Mouse (Mus musculus) urinary bladder, postnatal 14 days (tissue): Measurements from ENCODE around the gene Smad9.
A peak's percentile ranks its signal among the peaks of the same experiment; 100 is the strongest.

Experiments used
- DNase-seq: peaks from one replicate; pipeline ENCODE4 v3.0.0; 2021; ENCODE audit warnings: low spot score

Gene Smad9

GRCm38 (mm10) chr3:54755145-54756041 lies at the start of gene Smad9:
Smad9 (plus strand) TSS chr3:54755582.
- DNase-seq, result peak; percentile 60

GRCm38 (mm10) chr3:54708972-54709371 lies 46.4 kb upstream of the Smad9 start:
- no peak for DNase-seq

DNA sequence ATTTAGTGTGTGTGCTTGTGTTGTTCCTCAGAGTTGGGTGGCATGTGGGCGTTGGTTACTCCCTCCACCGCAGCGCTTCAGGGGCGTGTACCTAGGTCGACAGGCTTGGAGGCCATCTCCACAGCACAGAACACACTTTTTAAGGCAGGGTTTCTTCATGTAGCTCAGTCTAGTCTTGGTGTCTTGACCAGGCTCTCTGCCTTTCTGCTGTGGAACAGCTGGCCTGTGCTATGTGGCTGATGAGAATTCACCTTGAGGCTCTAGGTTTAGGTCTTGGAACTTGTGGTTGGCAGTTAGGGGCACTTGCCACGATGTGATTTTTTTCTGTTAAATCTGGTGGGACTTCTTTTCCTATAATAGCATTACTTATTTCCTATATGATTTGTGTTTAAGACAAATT lies 41.1 kb upstream of the Smad9 start, which contains the start of gene Gm21958:
Gene Gm21958, minus strand, starts transcription at position 101 of the 400 bp plus-strand sequence.
- DNase-seq, result no peak

DNA sequence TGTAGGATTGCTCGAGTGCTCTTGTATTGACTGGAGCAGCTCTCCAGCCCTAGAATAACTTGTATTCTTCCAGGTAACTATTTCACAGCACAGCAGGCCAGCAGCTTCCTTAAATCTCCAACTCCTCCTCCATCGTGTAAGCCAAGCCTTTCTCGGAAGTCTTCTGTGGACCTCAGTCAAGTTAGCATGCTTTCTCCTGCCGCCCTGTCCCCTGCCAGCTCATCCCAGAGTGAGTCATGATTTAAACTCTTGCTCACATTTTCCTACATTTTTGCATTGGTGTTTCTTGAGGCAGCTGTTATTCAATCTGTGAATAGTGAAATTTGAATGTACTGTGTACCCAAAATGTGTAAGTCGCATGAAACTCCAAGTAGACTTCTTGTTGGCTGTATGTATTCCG lies 39.9 kb upstream of the Smad9 start:
- DNase-seq, result no peak

- DNase-seq, result no peak
These were observed 38.0 kb upstream of the Smad9 start for GRCm38 (mm10) chr3:54717348-54717747.

DNA sequence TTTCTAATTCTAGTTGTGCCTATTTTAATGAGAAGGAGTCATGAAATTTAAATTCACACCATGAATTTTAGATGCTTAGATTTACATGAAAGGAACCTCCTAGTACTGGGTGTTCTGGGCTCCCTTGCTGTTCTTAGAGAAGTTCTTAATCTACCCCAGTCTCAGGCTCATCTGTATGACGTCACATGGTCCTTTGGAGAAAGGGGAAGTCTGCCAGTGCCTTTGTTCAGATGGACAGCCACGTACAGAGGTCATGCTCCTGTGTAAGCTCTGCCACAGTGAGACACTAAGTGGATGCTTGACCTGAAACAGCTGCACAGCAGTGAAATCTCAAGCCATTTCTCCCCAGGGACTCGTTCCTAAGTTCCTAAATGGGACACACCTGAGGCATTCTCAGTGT lies 36.4 kb upstream of the Smad9 start:
- no peak for DNase-seq

DNA sequence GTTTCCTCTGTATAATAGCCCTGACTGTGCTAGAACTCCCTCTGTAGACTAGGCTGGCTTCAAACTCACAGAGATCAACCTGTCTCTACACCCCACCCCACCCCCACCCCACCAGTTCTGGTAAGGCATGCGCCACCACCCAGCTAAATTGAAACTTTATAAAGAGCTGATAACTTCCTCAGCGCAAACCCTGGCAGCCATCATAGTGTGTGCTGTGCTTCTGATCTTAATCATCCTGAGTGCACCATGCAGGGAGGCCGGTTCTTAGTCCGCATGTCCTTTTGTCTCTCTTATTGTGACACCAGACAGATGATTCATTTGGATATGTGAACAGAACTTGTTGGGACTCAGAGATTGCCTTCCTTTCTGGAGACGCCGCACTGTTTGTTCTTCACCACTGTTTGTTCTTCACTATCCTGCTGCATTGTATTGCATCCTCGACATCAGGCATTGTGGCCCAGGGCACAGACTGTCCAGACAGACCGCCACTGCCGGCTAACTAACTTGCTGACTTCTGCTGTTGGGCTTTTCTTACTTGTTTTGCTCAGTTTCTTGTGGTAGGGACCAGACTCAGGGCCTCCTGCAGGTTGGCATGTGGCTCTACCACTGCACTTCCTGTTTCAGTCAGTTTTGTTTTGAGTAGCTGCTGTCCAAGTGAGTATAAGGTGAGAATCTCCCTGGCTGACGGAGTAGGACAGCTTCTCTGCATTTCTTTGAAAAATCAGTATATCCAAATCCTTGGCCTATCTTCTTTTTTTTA lies 31.5 kb upstream of the Smad9 start:
- DNase-seq, result no peak

DNA sequence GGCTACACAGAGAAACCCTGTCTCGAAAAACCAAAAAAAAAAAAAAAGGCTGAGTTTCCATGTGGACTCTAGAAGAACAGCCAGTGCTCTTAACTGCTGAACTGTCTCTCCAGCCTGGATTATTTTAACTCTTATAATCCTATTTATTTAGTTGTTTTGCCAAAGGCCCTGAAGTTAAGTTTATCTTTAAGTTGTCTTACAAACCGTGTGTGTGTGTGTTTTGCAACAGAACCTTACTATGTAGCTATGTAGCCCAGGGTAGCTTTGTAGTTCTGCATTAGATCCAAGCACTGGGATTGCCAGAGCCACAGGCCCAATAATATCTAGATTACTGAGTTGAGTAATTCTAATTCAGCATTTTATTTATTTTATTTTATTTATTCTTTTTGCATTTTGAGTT lies 30.0 kb upstream of the Smad9 start:
- no peak for DNase-seq

DNA sequence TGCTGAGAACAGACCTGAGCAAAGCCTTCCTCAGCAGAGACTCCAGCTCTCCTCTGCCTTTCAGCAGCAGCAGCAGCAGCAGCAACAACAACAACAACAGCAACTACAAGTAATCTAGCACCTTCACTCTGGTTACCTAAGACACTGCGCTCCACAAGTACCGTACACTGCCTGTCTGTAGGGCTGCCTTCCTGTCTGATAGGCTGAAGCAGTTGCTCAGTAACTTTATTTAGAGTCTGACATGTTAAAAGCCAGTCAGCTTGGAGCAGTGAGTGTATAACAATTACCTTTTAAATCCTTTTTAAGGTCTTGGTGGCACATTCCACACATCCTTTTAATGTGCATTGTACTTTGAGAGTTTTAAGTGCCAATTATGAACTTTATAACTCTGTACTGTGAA lies 27.8 kb upstream of the Smad9 start:
- no peak for DNase-seq

DNA sequence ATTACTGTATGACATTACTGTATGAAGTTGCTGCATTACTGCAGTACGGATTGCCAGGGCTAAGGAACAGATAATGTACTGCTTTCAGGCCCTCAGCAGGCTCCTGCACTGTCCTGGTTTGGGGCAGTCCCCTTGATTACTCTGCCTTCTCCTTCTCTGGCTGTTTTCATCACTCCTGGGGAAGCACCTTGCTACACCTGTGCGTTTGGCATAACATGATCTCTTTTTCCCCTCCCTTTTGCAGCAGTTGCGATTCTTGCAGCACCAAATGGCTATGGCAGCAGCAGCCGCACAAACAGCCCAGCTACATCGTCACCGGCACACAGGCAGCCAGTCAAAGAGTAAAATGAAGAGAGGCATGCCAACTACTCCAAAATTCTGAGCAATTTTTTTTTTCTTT lies 27.3 kb upstream of the Smad9 start:
- no peak for DNase-seq

DNA sequence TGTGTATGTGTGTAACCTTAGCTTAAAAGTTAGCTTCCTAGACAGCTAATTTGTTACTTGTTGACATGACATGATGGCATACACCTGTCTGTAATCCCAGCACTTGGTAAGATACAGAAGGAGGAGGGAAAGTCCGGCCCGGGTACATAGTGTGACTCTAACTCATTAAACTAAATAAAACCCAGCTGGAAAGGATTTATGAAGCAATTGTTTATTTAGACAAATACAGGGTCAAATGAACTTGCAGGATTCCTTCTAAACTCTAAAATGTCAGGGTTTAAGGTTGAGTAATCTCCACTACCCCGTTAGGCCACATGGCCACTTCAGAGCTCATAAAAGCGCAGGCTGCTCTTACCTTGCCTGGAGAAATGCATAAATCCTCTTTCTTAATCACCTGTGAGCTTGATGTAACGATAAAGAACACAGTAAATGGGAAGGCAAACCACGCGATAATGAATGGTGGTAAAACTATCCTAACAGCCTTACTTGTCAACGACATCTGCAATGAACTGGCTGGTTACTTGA lies 23.7 kb upstream of the Smad9 start:
- DNase-seq, result no peak

DNA sequence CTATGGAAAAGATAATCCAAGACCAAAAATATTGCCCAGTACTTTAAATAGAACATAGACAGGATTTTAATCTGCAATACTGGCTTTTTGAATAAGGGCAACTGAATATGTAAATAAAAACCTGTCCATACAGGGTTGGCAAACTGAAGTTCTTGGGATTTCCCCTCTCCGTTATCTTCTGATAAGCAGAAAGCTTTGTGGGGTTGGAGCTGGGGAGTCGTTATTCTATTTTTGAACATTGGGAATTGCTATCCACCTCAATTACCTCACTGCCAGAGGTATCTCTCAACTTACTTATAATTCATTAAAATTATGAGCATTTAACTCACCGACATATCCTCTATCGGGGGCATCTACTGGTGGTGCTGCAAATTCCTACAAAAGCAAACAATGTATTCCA lies 23.0 kb upstream of the Smad9 start:
- DNase-seq, result no peak

- DNase-seq, result peak; percentile 88
These were observed 20.8 kb upstream of the Smad9 start for GRCm38 (mm10) chr3:54734411-54735246.

- DNase-seq, result peak; percentile 87
These were observed 19.9 kb upstream of the Smad9 start, which contains the start of the genes Exosc8 and Alg5 for GRCm38 (mm10) chr3:54735247-54736046. Exosc8 (minus strand) TSS chr3:54735393. Alg5 (plus strand) TSS chr3:54735539.

- DNase-seq, result no peak
These were observed 19.1 kb upstream of the Smad9 start for GRCm38 (mm10) chr3:54736101-54736927.

DNA sequence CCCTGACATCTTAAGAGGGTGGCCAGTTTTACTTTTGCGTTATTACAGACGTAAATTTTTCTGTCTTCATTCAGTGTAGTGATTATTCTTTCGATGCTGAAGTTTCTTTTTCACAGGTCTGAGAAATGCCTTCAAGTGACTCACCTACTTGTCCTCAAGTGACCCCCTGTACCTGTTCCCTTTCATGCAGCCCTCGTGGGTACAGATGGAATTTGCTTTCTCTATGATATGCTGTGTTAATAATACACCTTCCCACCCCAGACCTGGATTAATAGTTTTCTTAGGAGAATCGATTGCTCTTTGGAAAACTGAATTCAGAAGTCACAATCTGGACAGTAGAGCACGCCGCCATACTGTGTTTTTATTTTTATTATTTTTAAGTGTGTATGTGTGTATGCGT lies 18.1 kb upstream of the Smad9 start:
- no peak for DNase-seq

- no peak for DNase-seq
These were observed 13.4 kb upstream of the Smad9 start for GRCm38 (mm10) chr3:54741965-54742364.

GRCm38 (mm10) chr3:54745799-54746198 lies 9.6 kb upstream of the Smad9 start:
- DNase-seq, result peak; percentile 28

DNA sequence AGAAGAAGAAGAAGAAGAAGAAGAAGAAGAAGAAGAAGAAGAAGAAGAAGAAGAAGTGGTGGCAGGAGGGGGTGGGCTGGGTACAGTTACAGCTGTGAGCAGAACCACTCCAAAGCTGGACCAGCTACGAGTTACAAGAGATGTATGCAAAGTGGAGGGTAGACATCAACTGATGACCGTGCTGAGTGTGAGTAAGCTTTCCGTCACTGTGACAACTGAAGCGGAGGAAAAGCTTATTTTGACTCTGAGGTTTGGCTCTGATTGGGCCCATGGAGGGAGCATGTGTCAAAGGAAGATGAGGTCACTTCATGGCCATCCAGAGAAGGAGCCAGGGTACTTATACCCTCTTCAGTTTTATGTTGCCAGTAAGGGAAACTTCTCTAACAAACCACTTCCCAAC lies 2.0 kb upstream of the Smad9 start:
- DNase-seq, result no peak

DNA sequence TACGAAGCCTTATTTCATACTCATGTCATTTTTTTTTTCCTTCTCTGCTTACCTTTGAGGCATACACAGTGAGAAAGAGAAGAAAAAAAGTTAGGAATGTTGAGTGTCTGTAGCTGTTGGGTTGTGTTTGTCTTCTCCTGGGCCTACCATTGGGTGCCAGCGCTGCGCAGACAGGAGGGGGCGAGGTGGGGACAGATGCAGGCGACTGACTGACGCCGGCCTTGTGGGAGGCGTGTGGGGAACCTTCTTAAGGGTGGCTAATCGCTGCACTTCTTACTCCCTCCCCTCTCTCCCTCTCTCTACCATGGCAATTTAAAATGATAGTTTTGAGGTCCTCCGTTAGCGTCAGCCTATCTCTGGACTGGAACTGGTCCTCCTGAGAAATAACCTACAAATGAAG lies 676 bp downstream of the Smad9 start:
- DNase-seq, result no peak
